In the genomic region with DNA sequence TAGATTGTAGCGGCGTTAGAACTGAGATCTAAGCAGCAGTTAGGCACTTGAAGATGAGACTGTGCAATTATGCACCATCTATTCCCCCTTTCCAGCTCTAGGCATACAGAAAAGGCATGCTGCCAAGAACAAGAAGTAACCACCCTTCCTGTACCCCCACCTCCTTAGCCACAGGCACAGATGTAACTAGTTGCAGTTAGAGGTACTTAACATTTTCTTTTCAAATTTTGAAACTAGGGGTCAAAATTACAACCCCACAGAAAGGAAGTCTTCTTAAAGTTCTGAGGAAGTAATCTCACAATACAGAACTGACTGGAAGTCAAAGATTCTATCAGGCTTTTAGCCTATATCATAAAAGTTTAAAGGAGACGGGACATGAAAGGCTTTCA, we compare ENCODE assay signal across 11 mouse cellular contexts. TPM values are rescaled to one million over a fixed set of nuclear protein-coding genes. Genes with fewer than 3 reads are reported as not detected.
A peak's percentile ranks its signal among the peaks of the same experiment; 100 is the strongest.
DNase-seq lines count a peak whose midpoint lies in the region; ATAC-seq and TF ChIP-seq lines count a peak whose summit lies in the region.
"Had no signal": no experiment of that assay in that cellular context is flagged by ENCODE, and none has a peak within 500 bp of the region (broad histone marks: within the 10 kb centered on the region; RNA-seq: fewer than 3 reads in every experiment).

No protein-coding gene starts in this region.

- no peak for ATAC-seq in intestine, embryonic 14.5 days (replicated peaks; ENCODE audit: low FRiP score, low TSS enrichment, low read depth)
- no peak for ATAC-seq in intestine, postnatal 0 days
- no peak for ATAC-seq in limb, embryonic 11.5 days (ENCODE audit: insufficient number of reproducible peaks, low FRiP score, low TSS enrichment, low read depth)

- H3K27me3 ChIP-seq in intestine, embryonic 14.5 days (replicated peaks; ENCODE audit: control insufficient read depth, insufficient read depth, low read length), result no peaks in the 10 kb centered on the region; the same call in 1 of the 2 replicates
- H3K27me3 ChIP-seq in intestine, postnatal 0 days (replicated peaks; ENCODE audit: control insufficient read depth, insufficient read depth, low read length), result no peaks in the 10 kb centered on the region
- no peaks in the 10 kb centered on the region for H3K27me3 ChIP-seq in MEL (ENCODE audit: control insufficient read depth in 1 of 2, insufficient read depth in 2 of 2, low read length in 2 of 2)
- H3K27me3 ChIP-seq in limb, embryonic 11.5 days (ENCODE audit: control insufficient read depth, insufficient read depth, low read length), result no peaks in the 10 kb centered on the region

- no peak overlapping the region for H3K4me3 ChIP-seq in intestine, embryonic 14.5 days (ENCODE audit: low read depth, low read length)
- H3K4me3 ChIP-seq in intestine, postnatal 0 days (ENCODE audit: low read depth, low read length), result no peak overlapping the region
- no peak overlapping the region for H3K4me3 ChIP-seq in MEL (ENCODE audit: control insufficient read depth in 1 of 2, insufficient read depth in 1 of 2, low read depth in 2 of 2, low read length in 2 of 2)
- H3K4me3 ChIP-seq in limb, embryonic 11.5 days (ENCODE audit: low read depth, low read length), result no peak overlapping the region

- no peak for TF ChIP-seq POLR2A in MEL (IDR thresholded peaks at IDR 0.05; ENCODE audit: control insufficient read depth in 1 of 2, insufficient read depth in 1 of 2, low read depth in 1 of 2, low read length in 2 of 2, poor library complexity in 1 of 2)

- H3K27ac ChIP-seq in intestine, embryonic 14.5 days (ENCODE audit: low read depth), result no peak overlapping the region
- H3K27ac ChIP-seq in intestine, postnatal 0 days (ENCODE audit: low read depth, low read length), result no peak overlapping the region
- peak overlapping the region; percentile 34; the same call in 1 of the 2 replicates for H3K27ac ChIP-seq in MEL (ENCODE audit: control insufficient read depth, low read depth, low read length)
- H3K27ac ChIP-seq in limb, embryonic 11.5 days (replicated peaks; ENCODE audit: low read depth, low read length), result no peak overlapping the region

- no peaks in the 10 kb centered on the region for H3K79me2 ChIP-seq in MEL (ENCODE audit: control insufficient read depth, insufficient read depth, low read length, poor library complexity)

- DNase-seq in intestine, embryonic 14.5 days (ENCODE audit: low spot score), result no peak
- DNase-seq in 416B (ENCODE audit: low read depth) (peak; percentile 16), MEL (ENCODE audit: low read depth, low spot score) (peak; percentile 73)
- DNase-seq in limb, embryonic 11.5 days (ENCODE audit: low spot score), result no peak
- DNase-seq in left cerebral cortex, adult 11 months (ENCODE audit: low spot score), result no peak
- no peak for DNase-seq in lung, postnatal 25 days (ENCODE audit: low spot score)
- DNase-seq in gastrocnemius, postnatal 14 days, result no peak
- DNase-seq: thymus, postnatal 14 days had no signal

- H3K4me1 ChIP-seq in intestine, embryonic 14.5 days (replicated peaks; ENCODE audit: control insufficient read depth, insufficient read depth, low read length), result peaks cover 24% of the 10 kb centered on the region
- no peaks in the 10 kb centered on the region; the same call in 1 of the 2 replicates for H3K4me1 ChIP-seq in intestine, postnatal 0 days (replicated peaks; ENCODE audit: control insufficient read depth, insufficient read depth, low read length)
- peaks cover 5 to 18% of the 10 kb centered on the region in 2 experiments for H3K4me1 ChIP-seq in MEL (ENCODE audit: control insufficient read depth in 1 of 2, insufficient read depth in 2 of 2, low read length in 2 of 2)
- H3K4me1 ChIP-seq in limb, embryonic 11.5 days (ENCODE audit: control insufficient read depth, insufficient read depth, low read length), result peaks cover 10% of the 10 kb centered on the region

- 50% methylated on average over 3 of the region's 3 CpGs for WGBS in intestine, embryonic 14.5 days
- WGBS in intestine, postnatal 0 days, result 61% methylated on average over 3 of the region's 3 CpGs
- 35% methylated on average over 3 of the region's 3 CpGs for WGBS in limb, embryonic 11.5 days

- H3K4me2 ChIP-seq in intestine, embryonic 14.5 days (ENCODE audit: low read length), result peak overlapping the region; percentile 64
- H3K4me2 ChIP-seq in intestine, postnatal 0 days (replicated peaks; ENCODE audit: low read depth), result no peak overlapping the region
- peak overlapping the region; percentile 70; the same call in 1 of the 2 replicates for H3K4me2 ChIP-seq in limb, embryonic 11.5 days (ENCODE audit: low read depth, severe bottlenecking)

- H3K36me3 ChIP-seq in intestine, embryonic 14.5 days (ENCODE audit: control insufficient read depth, insufficient read depth, low read length), result no peaks in the 10 kb centered on the region
- no peaks in the 10 kb centered on the region for H3K36me3 ChIP-seq in intestine, postnatal 0 days (ENCODE audit: control insufficient read depth, insufficient read depth)
- H3K36me3 ChIP-seq in MEL (ENCODE audit: control insufficient read depth in 1 of 2, insufficient read depth in 2 of 2, low read length in 2 of 2), result peaks cover 0 to 14% of the 10 kb centered on the region in 2 experiments; a peak in 2 of 4 replicates
- no peaks in the 10 kb centered on the region for H3K36me3 ChIP-seq in limb, embryonic 11.5 days (ENCODE audit: control insufficient read depth, insufficient read depth, low read length)

- H3K9ac ChIP-seq in intestine, embryonic 14.5 days (ENCODE audit: low read length), result no peak overlapping the region
- no peak overlapping the region for H3K9ac ChIP-seq in intestine, postnatal 0 days (ENCODE audit: low read depth, low read length)
- H3K9ac ChIP-seq in MEL (ENCODE audit: control insufficient read depth, low read depth, low read length, poor library complexity, severe bottlenecking), result no peak overlapping the region
- no peak overlapping the region for H3K9ac ChIP-seq in limb, embryonic 11.5 days (ENCODE audit: low read length)

- TF ChIP-seq RAD21 in MEL (IDR thresholded peaks at IDR 0.05; ENCODE audit: low read depth, low read length), result no peak

- intact Hi-C loops in gastrocnemius, postnatal 14 days (cut with DNase I; ENCODE audit: low total_unique reads), result loop anchor here (5.0 kb wide), 1 partner anchor 338 kb away; no protein-coding TSS in a partner anchor

- TF ChIP-seq CTCF in intestine, postnatal 0 days (IDR thresholded peaks at IDR 0.05; ENCODE audit: low read depth), result no peak
- no peak for TF ChIP-seq CTCF in MEL (IDR thresholded peaks at IDR 0.05 in 2 of 3, conservative IDR thresholded peaks at IDR 0.05 in 1 of 3; ENCODE audit: control insufficient read depth in 1 of 3, insufficient read depth in 1 of 3, low read depth in 2 of 3, low read length in 3 of 3, poor library complexity in 1 of 3, severe bottlenecking in 1 of 3)

- peak; percentile 56 to 69 for TF ChIP-seq EP300 in MEL (IDR thresholded peaks at IDR 0.05; ENCODE audit: low read depth in 1 of 2, low read length in 2 of 2)

- H3K9me3 ChIP-seq in intestine, embryonic 14.5 days (ENCODE audit: control insufficient read depth, low read length), result no peaks in the 10 kb centered on the region
- H3K9me3 ChIP-seq in intestine, postnatal 0 days (ENCODE audit: control insufficient read depth), result no peaks in the 10 kb centered on the region
- no peaks in the 10 kb centered on the region for H3K9me3 ChIP-seq in MEL (replicated peaks; ENCODE audit: insufficient read depth, low read length)
- H3K9me3 ChIP-seq in limb, embryonic 11.5 days (ENCODE audit: control insufficient read depth, low read length), result no peaks in the 10 kb centered on the region

TF ChIP-seq in MEL, 35 proteins besides CTCF, POLR2A, EP300 and RAD21 (continues in another document):
- TF ChIP-seq POLR2AphosphoS2 (IDR thresholded peaks at IDR 0.05; ENCODE audit: low read length) (no peak), MYB (IDR thresholded peaks at IDR 0.05; ENCODE audit: low read depth, low read length) (no peak), ZKSCAN1 (IDR thresholded peaks at IDR 0.05; ENCODE audit: low read depth, low read length) (no peak), SMC3 (IDR thresholded peaks at IDR 0.05; ENCODE audit: low read depth, low read length) (no peak), MYC (IDR thresholded peaks at IDR 0.05; ENCODE audit: low read depth, low read length) (no peak), ELF1 (IDR thresholded peaks at IDR 0.05; ENCODE audit: low read depth, low read length) (no peak), MEF2A (IDR thresholded peaks at IDR 0.05; ENCODE audit: extremely low read depth, insufficient replicate concordance, low read depth, low read length, poor library complexity, severe bottlenecking) (no peak), MAX (IDR thresholded peaks at IDR 0.05; ENCODE audit: low read length) (no peak), E2F4 (IDR thresholded peaks at IDR 0.05; ENCODE audit: borderline replicate concordance, low read depth, low read length) (no peak), MAZ (IDR thresholded peaks at IDR 0.05; ENCODE audit: low read depth, low read length) (no peak), SIN3A (IDR thresholded peaks at IDR 0.05; ENCODE audit: low read length) (no peak), JUND (IDR thresholded peaks at IDR 0.05; ENCODE audit: low read depth, low read length) (no peak), POLR2AphosphoS5 (IDR thresholded peaks at IDR 0.05; ENCODE audit: borderline replicate concordance, low read depth, low read length) (no peak), ETS1 (IDR thresholded peaks at IDR 0.05; ENCODE audit: low read depth, low read length) (peak; percentile 22; the same call in 1 of the 2 replicates), ZNF384 (IDR thresholded peaks at IDR 0.05; ENCODE audit: low read depth, low read length) (no peak), MAFK (IDR thresholded peaks at IDR 0.05; ENCODE audit: borderline replicate concordance, low read depth, low read length) (no peak), NRF1 (IDR thresholded peaks at IDR 0.05; ENCODE audit: insufficient read depth, low read depth, low read length, poor library complexity, severe bottlenecking) (no peak), TBP (IDR thresholded peaks at IDR 0.05; ENCODE audit: low read depth, low read length) (no peak), UBTF (IDR thresholded peaks at IDR 0.05; ENCODE audit: borderline replicate concordance, insufficient read depth, low read depth, low read length) (no peak), KAT2A (conservative IDR thresholded peaks at IDR 0.05; ENCODE audit: low read depth, low read length) (no peak), USF1 (IDR thresholded peaks at IDR 0.05; ENCODE audit: low read depth, low read length) (no peak)

RNA-seq across cellular contexts. Expression of a gene that starts 0.9 kb away (rescaled TPM):
- polyA plus RNA-seq in intestine, embryonic 14.5 days (2014; fragmentation: Nextera tagmentation; extraction: Ambion mirVana), result 1.1 and 2.2 TPM in 2 replicates
- 0.26 and 0.55 TPM in 2 replicates for polyA plus RNA-seq in intestine, postnatal 0 days (2015; fragmentation: Nextera tagmentation; extraction: Ambion mirVana)
- not detected in 2 replicates for total RNA-seq in MEL (2012; rRNA removed)
- not detected for polyA plus RNA-seq in MEL (2012; ENCODE audit: insufficient read depth in 1 of 2, insufficient read length in 2 of 2, low read depth in 1 of 2, low replicate concordance in 2 of 2, missing spikeins in 1 of 2)
- 1.3 and 1.8 TPM in 2 replicates for polyA plus RNA-seq in limb, embryonic 11.5 days (2014; fragmentation: Nextera tagmentation; extraction: Ambion mirVana)
- total RNA-seq in gastrocnemius, postnatal 14 days (2021), result not detected
- total RNA-seq: left cerebral cortex, postnatal 10 days had no signal
- polyA plus RNA-seq: midbrain, embryonic 14.5 days had no signal

Comparison
In these comparisons a context has a peak if more than half of its experiments do, and no peak if none do; other contexts are left out.
1. DNase-seq: peak in 416B (single experiment) and MEL (single experiment); none in intestine, embryonic 14.5 days (single experiment), limb, embryonic 11.5 days (single experiment), left cerebral cortex, adult 11 months (single experiment), lung, postnatal 25 days (single experiment) and gastrocnemius, postnatal 14 days (single experiment).